Mouse (Mus musculus): ENCODE data around the gene Tmem81.

The Tmem81 gene

GRCm38 (mm10) chr1:132519734-132520133 lies 13.7 kb downstream of the Tmem81 start:
- DNase-seq (ENCODE audit: low spot score) = no peak

GRCm38 (mm10) chr1:132520764-132521163 lies 14.7 kb downstream of the Tmem81 start:
- peak; percentile 71 for DNase-seq (ENCODE audit: low spot score)

GRCm38 (mm10) chr1:132523048-132523447 lies 17.0 kb downstream of the Tmem81 start:
- DNase-seq (ENCODE audit: low spot score) = no peak

GRCm38 (mm10) chr1:132523920-132524319 lies 17.9 kb downstream of the Tmem81 start:
- DNase-seq (ENCODE audit: low spot score) = no peak

GRCm38 (mm10) chr1:132525832-132526231 lies 19.8 kb downstream of the Tmem81 start:
- peak; percentile 36 for DNase-seq (ENCODE audit: low spot score)

GRCm38 (mm10) chr1:132528071-132528470 lies 22.0 kb downstream of the Tmem81 start:
- no peak for DNase-seq (ENCODE audit: low spot score)

- no peak for DNase-seq (ENCODE audit: low spot score)
Observed at GRCm38 (mm10) chr1:132528647-132529334, 22.8 kb downstream of the Tmem81 start.

- no peak for DNase-seq (ENCODE audit: low spot score)
Observed at GRCm38 (mm10) chr1:132530631-132531191, 24.7 kb downstream of the Tmem81 start.

- no peak for DNase-seq (ENCODE audit: low spot score)
Observed at GRCm38 (mm10) chr1:132532521-132532920, 26.5 kb downstream of the Tmem81 start.

GRCm38 (mm10) chr1:132533840-132534239 lies 27.8 kb downstream of the Tmem81 start:
- no peak for DNase-seq (ENCODE audit: low spot score)

- no peak for DNase-seq (ENCODE audit: low spot score)
Observed at GRCm38 (mm10) chr1:132535541-132535940, 29.5 kb downstream of the Tmem81 start.

- no peak for DNase-seq (ENCODE audit: low spot score)
Observed at GRCm38 (mm10) chr1:132536416-132536815, 30.4 kb downstream of the Tmem81 start.

- DNase-seq (ENCODE audit: low spot score) = no peak
Observed at GRCm38 (mm10) chr1:132537736-132538135, 31.7 kb downstream of the Tmem81 start.

- DNase-seq (ENCODE audit: low spot score) = no peak
Observed at GRCm38 (mm10) chr1:132540701-132541100, 34.7 kb downstream of the Tmem81 start.

GRCm38 (mm10) chr1:132541171-132541823 lies 35.3 kb downstream of the Tmem81 start:
- DNase-seq (ENCODE audit: low spot score) = peak; percentile 39

- DNase-seq (ENCODE audit: low spot score) = no peak
Observed at GRCm38 (mm10) chr1:132541824-132542599, 36.0 kb downstream of the Tmem81 start.

GRCm38 (mm10) chr1:132542762-132543306 lies 36.8 kb downstream of the Tmem81 start, which contains the start of gene Cntn2:
Gene Cntn2 (minus strand): TSS chr1:132543256.
- DNase-seq (ENCODE audit: low spot score) = no peak

- DNase-seq (ENCODE audit: low spot score) = no peak
Observed at GRCm38 (mm10) chr1:132543789-132544188, 37.8 kb downstream of the Tmem81 start.

- DNase-seq (ENCODE audit: low spot score) = peak; percentile 66
Observed at GRCm38 (mm10) chr1:132557901-132558631, 52.0 kb downstream of the Tmem81 start.
